Mouse (Mus musculus): ENCODE measurements around the gene Sh3pxd2a. TPM values are rescaled to one million over a fixed set of nuclear protein-coding genes. Genes with fewer than 3 reads are reported as not detected.

Gene Sh3pxd2a
- total and polyA plus RNA-seq, 3 experiments = 3.9 to 11.3 TPM; not detected in 1

DNA sequence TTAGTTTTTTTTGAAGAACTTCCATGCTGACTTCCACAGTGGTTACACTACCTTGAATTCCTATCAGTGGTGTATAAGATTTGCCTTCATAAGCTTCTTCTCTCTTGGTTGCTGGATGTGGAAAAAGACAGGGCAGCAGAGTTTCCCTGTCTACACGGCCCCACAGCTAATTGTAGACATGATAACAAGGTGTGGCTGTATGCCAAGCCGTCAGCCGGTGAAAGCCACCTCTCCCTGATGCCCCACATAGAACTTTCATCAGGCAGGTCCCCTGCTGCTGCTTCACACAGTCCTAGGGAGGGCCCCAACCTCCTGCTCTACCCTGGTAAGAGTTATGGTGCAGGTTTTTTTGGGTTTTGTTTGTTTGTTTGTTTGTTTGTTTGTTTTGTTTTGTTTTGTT is 4.5 kb upstream of the Sh3pxd2a start:
- H3K4me3 ChIP-seq (ENCODE audit: control insufficient read depth in 1 of 2, insufficient read depth in 1 of 2, low read depth in 2 of 2, low read length in 2 of 2) = no peak overlapping the region

DNA sequence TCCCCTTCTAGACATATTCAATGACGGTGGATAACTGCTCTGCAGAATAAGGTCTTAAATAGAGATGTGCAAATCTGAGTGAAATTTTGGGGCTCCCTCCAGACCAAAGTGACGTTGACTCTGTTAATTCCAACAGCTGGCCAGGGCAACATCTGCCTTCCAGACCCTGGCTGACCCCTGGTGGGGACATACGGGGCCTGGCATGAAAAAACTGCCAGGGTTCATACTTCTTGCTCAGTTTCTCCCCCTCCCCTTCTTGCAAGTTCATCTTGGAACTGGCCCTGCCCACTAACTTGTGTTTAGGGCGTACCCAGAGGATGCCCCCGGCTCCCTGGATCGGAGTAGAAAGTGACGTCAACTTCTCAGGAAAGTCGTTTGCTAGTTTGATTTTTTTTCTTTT is 2.6 kb upstream of the Sh3pxd2a start:
- Histone ChIP-seq H3K4me1 (ENCODE audit: control insufficient read depth in 1 of 2, insufficient read depth in 2 of 2, low read length in 2 of 2) (no peaks in the 10 kb centered on the region), H3K79me2 (ENCODE audit: control insufficient read depth, insufficient read depth, low read length, poor library complexity) (no peaks in the 10 kb centered on the region), H3K9me3 (replicated peaks; ENCODE audit: insufficient read depth, low read length) (no peaks in the 10 kb centered on the region), H3K27ac (ENCODE audit: control insufficient read depth, low read depth, low read length) (no peak overlapping the region), H3K4me3 (ENCODE audit: control insufficient read depth in 1 of 2, insufficient read depth in 1 of 2, low read depth in 2 of 2, low read length in 2 of 2) (no peak overlapping the region), H3K27me3 (ENCODE audit: control insufficient read depth in 1 of 2, insufficient read depth in 2 of 2, low read length in 2 of 2) (no peaks in the 10 kb centered on the region; a peak in 1 of 4 replicates), H3K9ac (ENCODE audit: control insufficient read depth, low read depth, low read length, poor library complexity, severe bottlenecking) (no peak overlapping the region), H3K36me3 (ENCODE audit: control insufficient read depth in 1 of 2, insufficient read depth in 2 of 2, low read length in 2 of 2) (no peaks in the 10 kb centered on the region)
- DNase-seq (ENCODE audit: low read depth, low spot score) = no peak
- TF ChIP-seq ELF1 (IDR thresholded peaks at IDR 0.05; ENCODE audit: low read depth, low read length) (no peak), UBTF (IDR thresholded peaks at IDR 0.05; ENCODE audit: borderline replicate concordance, insufficient read depth, low read depth, low read length) (no peak), SMC3 (IDR thresholded peaks at IDR 0.05; ENCODE audit: low read depth, low read length) (no peak), SIN3A (IDR thresholded peaks at IDR 0.05; ENCODE audit: low read length) (no peak), HCFC1 (IDR thresholded peaks at IDR 0.05; ENCODE audit: low read depth, low read length) (no peak), POLR2AphosphoS2 (IDR thresholded peaks at IDR 0.05; ENCODE audit: low read length) (no peak), RCOR1 (IDR thresholded peaks at IDR 0.05; ENCODE audit: low read depth, low read length) (no peak), CHD2 (IDR thresholded peaks at IDR 0.05; ENCODE audit: low read length) (no peak), ETS1 (IDR thresholded peaks at IDR 0.05; ENCODE audit: low read depth, low read length) (no peak), KAT2A (conservative IDR thresholded peaks at IDR 0.05; ENCODE audit: low read depth, low read length) (no peak), MYC (IDR thresholded peaks at IDR 0.05; ENCODE audit: low read depth, low read length) (no peak), ZC3H11A (IDR thresholded peaks at IDR 0.05; ENCODE audit: low read depth, low read length) (no peak), MAFK (IDR thresholded peaks at IDR 0.05; ENCODE audit: borderline replicate concordance, low read depth, low read length) (no peak), GATA1 (IDR thresholded peaks at IDR 0.05; ENCODE audit: low read depth, low read length) (no peak), POLR2A (IDR thresholded peaks at IDR 0.05; ENCODE audit: control insufficient read depth in 1 of 2, insufficient read depth in 1 of 2, low read depth in 1 of 2, low read length in 2 of 2, poor library complexity in 1 of 2) (no peak), TBP (IDR thresholded peaks at IDR 0.05; ENCODE audit: low read depth, low read length) (no peak), CHD1 (IDR thresholded peaks at IDR 0.05; ENCODE audit: low read depth, low read length) (no peak), ZMIZ1 (IDR thresholded peaks at IDR 0.05; ENCODE audit: low read depth, low read length) (no peak)

More for the DNA sequence above, 4.5 kb upstream of the Sh3pxd2a start:
- H3K36me3 ChIP-seq (ENCODE audit: control insufficient read depth in 1 of 2, insufficient read depth in 2 of 2, low read length in 2 of 2) = no peaks in the 10 kb centered on the region
- no peaks in the 10 kb centered on the region for H3K79me2 ChIP-seq (ENCODE audit: control insufficient read depth, insufficient read depth, low read length, poor library complexity)
- no peaks in the 10 kb centered on the region for H3K9me3 ChIP-seq (replicated peaks; ENCODE audit: insufficient read depth, low read length)
- DNase-seq (ENCODE audit: low read depth, low spot score) = no peak
- H3K27me3 ChIP-seq (ENCODE audit: control insufficient read depth in 1 of 2, insufficient read depth in 2 of 2, low read length in 2 of 2) = no peaks in the 10 kb centered on the region; a peak in 2 of 4 replicates
- H3K27ac ChIP-seq (ENCODE audit: control insufficient read depth, low read depth, low read length) = no peak overlapping the region
- TF ChIP-seq ELF1 (IDR thresholded peaks at IDR 0.05; ENCODE audit: low read depth, low read length) (no peak), SMC3 (IDR thresholded peaks at IDR 0.05; ENCODE audit: low read depth, low read length) (no peak), MYC (IDR thresholded peaks at IDR 0.05; ENCODE audit: low read depth, low read length) (no peak), MXI1 (IDR thresholded peaks at IDR 0.05; ENCODE audit: low read depth, low read length) (no peak), UBTF (IDR thresholded peaks at IDR 0.05; ENCODE audit: borderline replicate concordance, insufficient read depth, low read depth, low read length) (no peak), MAX (IDR thresholded peaks at IDR 0.05; ENCODE audit: low read length) (no peak), POLR2A (IDR thresholded peaks at IDR 0.05; ENCODE audit: control insufficient read depth in 1 of 2, insufficient read depth in 1 of 2, low read depth in 1 of 2, low read length in 2 of 2, poor library complexity in 1 of 2) (no peak)
- no peaks in the 10 kb centered on the region for H3K4me1 ChIP-seq (ENCODE audit: control insufficient read depth in 1 of 2, insufficient read depth in 2 of 2, low read length in 2 of 2)
- no peak overlapping the region for H3K9ac ChIP-seq (ENCODE audit: control insufficient read depth, low read depth, low read length, poor library complexity, severe bottlenecking)
